Mouse (Mus musculus) C2C12 (cell line): Measurements from ENCODE around the gene Casc1. TPM values are rescaled to one million over a fixed set of nuclear protein-coding genes. Genes with fewer than 3 reads are reported as not detected.

Experiments
- H3K27me3 ChIP-seq: one replicate; pipeline ENCODE4 v1.6.1; 2011; ENCODE audit not compliant: control insufficient read depth, insufficient read depth, insufficient read length
- H3K36me3 ChIP-seq: one replicate; pipeline ENCODE4 v1.6.1; 2011; ENCODE audit not compliant: control insufficient read depth, insufficient read depth
- H3K4me3 ChIP-seq: one replicate; pipeline ENCODE4 v1.5.1; 2011; ENCODE audit warnings: mild to moderate bottlenecking, control low read depth; ENCODE audit not compliant: poor library complexity, insufficient read depth, severe bottlenecking
- H3K79me2 ChIP-seq: one replicate; pipeline ENCODE4 v1.6.1; 2011; ENCODE audit not compliant: control insufficient read depth, insufficient read depth
- H3K79me3 ChIP-seq: one replicate; pipeline ENCODE4 v1.6.1; 2011; ENCODE audit warnings: low read depth, control low read depth
- H3ac ChIP-seq: one replicate; pipeline ENCODE3; 2011; ENCODE audit warnings: low read depth; ENCODE audit not compliant: control insufficient read depth, insufficient read length
- CEBPB ChIP-seq: IDR thresholded peaks from one replicate; pipeline ENCODE4 v1.6.1; 2011; ENCODE audit warnings: low read depth, mild to moderate bottlenecking, control low read depth, moderate library complexity
- CTCF ChIP-seq: IDR thresholded peaks from one replicate; pipeline ENCODE4 v1.5.1; 2011; ENCODE audit not compliant: control insufficient read depth, insufficient read depth, insufficient read length
- FOSL1 ChIP-seq: IDR thresholded peaks from one replicate; pipeline ENCODE4 v1.8.0; 2011; ENCODE audit warnings: mild to moderate bottlenecking, low read length; ENCODE audit not compliant: poor library complexity, insufficient read depth, severe bottlenecking
- MAX ChIP-seq: IDR thresholded peaks from one replicate; pipeline ENCODE4 v1.6.1; 2011; ENCODE audit warnings: mild to moderate bottlenecking, control low read depth
- MYOD1 ChIP-seq: IDR thresholded peaks from one replicate; pipeline ENCODE4 v1.6.1; 2011; ENCODE audit warnings: low read depth; ENCODE audit not compliant: control insufficient read depth, insufficient read length
- MYOG ChIP-seq: IDR thresholded peaks from one replicate; pipeline ENCODE4 v1.6.1; 2011; ENCODE audit not compliant: control insufficient read depth, insufficient read length; ENCODE audit errors: extremely low read depth
- USF1 ChIP-seq: IDR thresholded peaks from one replicate; pipeline ENCODE4 v1.6.1; 2011; ENCODE audit warnings: low read depth, mild to moderate bottlenecking, control low read depth, moderate library complexity
- long read RNA-seq, 2 experiments: library from polyadenylated mRNA; unstranded; transcript quantifications; one replicate each; pipeline ENCODE4 v2.0.0; 2019 to 2020
- polyA plus RNA-seq: library from polyadenylated mRNA; unstranded; fragments of >200 nt; fragmentation: generic; extraction: Trizol; gene quantifications from one replicate; pipeline ENCODE4 v1.2.1, GENCODE M21; 2012; ENCODE audit warnings: missing spikeins

Casc1 gene
- polyA plus RNA-seq, result 0.25 TPM
- long read RNA-seq, experiment 1, result 0 reads
- long read RNA-seq, experiment 2, result 0 reads

GRCm38 (mm10) chr6:145210816-145211338 lies at the start of gene Casc1, which contains the start of gene Etfrf1:
TSS of gene Casc1 (minus strand) at chr6:145211005.
TSS of gene Etfrf1 (plus strand) at chr6:145211134.
- H3K36me3 ChIP-seq, result peaks cover 4% of the 10 kb centered on the region
- peak within 1 kb of the TSS; percentile 67 for H3K4me3 ChIP-seq
- peaks cover 2% of the 10 kb centered on the region for H3K79me3 ChIP-seq
- no peaks in the 10 kb centered on the region for H3K79me2 ChIP-seq
- TF ChIP-seq USF1 (no peak), FOSL1 (no peak), MYOG (no peak), MAX (no peak), CTCF (no peak), MYOD1 (no peak), CEBPB (peak; percentile 64)
- H3K27me3 ChIP-seq, result no peaks in the 10 kb centered on the region
- peak within 1 kb of the TSS; percentile 93 for H3ac ChIP-seq

- TF ChIP-seq MYOG (no peak), USF1 (no peak), FOSL1 (no peak), MYOD1 (no peak)
- no peaks in the 10 kb centered on the region for H3K27me3 ChIP-seq
- H3K36me3 ChIP-seq, result no peaks in the 10 kb centered on the region
- H3K4me3 ChIP-seq, result no peak overlapping the region
- H3K79me2 ChIP-seq, result no peaks in the 10 kb centered on the region
- H3K79me3 ChIP-seq, result no peaks in the 10 kb centered on the region
- no peak overlapping the region for H3ac ChIP-seq
Measured at GRCm38 (mm10) chr6:145256701-145257073, 45.9 kb upstream of the Casc1 start.

DNA sequence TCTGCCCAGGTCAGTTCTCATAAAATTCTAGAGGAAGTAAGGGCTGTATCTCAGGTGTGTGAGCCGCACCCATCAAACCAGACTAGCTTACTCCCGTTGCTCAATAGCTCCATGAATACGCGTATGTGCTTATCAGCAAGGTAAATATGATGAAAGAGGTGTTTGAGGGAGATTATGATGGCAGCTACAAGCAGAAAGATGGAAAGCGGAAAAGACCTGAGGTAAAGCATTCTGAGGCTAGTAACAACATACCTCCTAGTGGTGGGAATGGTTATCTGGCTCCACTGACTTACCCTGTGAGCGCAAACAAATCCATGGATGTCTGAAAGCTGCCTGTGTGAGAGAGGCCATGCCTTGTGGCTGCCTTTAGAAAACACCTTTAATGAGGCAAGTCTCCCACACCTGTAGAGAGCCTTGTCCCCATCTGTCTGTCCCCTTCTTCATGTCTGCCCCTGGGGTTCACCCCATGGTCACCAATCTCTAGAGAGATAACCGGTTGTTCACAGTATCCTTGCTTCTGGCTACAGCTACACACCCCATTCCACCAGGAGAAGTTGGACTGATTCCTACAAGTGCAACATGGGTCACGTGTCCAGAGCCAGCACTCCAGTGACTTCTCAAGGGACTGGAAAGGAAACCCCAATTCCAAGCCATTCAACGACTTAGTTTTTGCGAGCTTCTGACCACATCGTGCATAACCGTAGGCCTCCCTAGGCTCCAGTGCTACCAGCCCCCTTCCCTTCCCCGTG lies 45.3 kb upstream of the Casc1 start:
- H3ac ChIP-seq, result no peak overlapping the region
- no peaks in the 10 kb centered on the region for H3K79me2 ChIP-seq
- no peak for TF ChIP-seq MYOD1
- peak; percentile 71 for TF ChIP-seq USF1
- no peaks in the 10 kb centered on the region for H3K36me3 ChIP-seq
- H3K27me3 ChIP-seq, result no peaks in the 10 kb centered on the region
- H3K4me3 ChIP-seq, result no peak overlapping the region
- no peaks in the 10 kb centered on the region for H3K79me3 ChIP-seq

DNA sequence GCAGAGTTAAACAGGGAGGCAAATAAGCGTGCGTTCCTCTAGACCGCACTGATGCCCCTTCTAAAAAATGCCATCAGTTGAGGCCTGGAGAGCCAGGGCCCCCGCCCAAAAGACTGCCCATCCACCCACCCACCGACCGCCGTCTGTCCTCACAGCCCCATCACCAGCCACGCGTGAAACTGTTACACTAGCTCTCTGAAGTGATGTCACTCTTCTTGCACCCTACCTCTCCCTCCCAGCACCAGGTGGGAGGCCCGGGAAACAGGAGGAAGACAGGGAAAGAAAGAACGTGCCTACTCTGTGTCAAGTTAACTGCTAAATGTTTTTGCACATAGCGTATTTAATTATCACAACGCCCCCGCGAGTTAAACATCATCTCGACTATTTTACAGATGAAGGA lies 40.0 kb upstream of the Casc1 start:
- TF ChIP-seq FOSL1, result no peak
- no peak for TF ChIP-seq MYOG
- Histone ChIP-seq H3K79me3 (peaks cover 37% of the 10 kb centered on the region), H3K4me3 (peak overlapping the region; percentile 86), H3K36me3 (peaks cover 16% of the 10 kb centered on the region), H3K79me2 (peaks cover 41% of the 10 kb centered on the region), H3K27me3 (no peaks in the 10 kb centered on the region), H3ac (peak overlapping the region; percentile 66)

- TF ChIP-seq MYOG (no peak), CEBPB (no peak), MAX (peak; percentile 23), MYOD1 (no peak), USF1 (no peak), FOSL1 (no peak), CTCF (no peak)
- Histone ChIP-seq H3K36me3 (peaks cover 21% of the 10 kb centered on the region), H3ac (peak within 1 kb of the TSS; percentile 99), H3K79me3 (peaks cover 43% of the 10 kb centered on the region), H3K79me2 (peaks cover 46% of the 10 kb centered on the region), H3K27me3 (no peaks in the 10 kb centered on the region), H3K4me3 (peak within 1 kb of the TSS; percentile 86)
Measured at GRCm38 (mm10) chr6:145250185-145250791, 39.5 kb upstream of the Casc1 start, which contains the start of gene Kras. TSS of gene Kras (minus strand) at chr6:145250239.
